Mouse (Mus musculus) forebrain, embryonic 15.5 days (tissue): ENCODE measurements around the gene Exosc9. TPM values are rescaled to one million over a fixed set of nuclear protein-coding genes. Genes with fewer than 3 reads are reported as not detected.

ENCODE experiments used
- polyA plus RNA-seq: library from polyadenylated mRNA; unstranded; fragments of >200 nt; fragmentation: Nextera tagmentation; extraction: Ambion mirVana; gene quantifications from 2 replicates; pipeline ENCODE4 v1.2.1, GENCODE M21; 2015

Gene Exosc9
- polyA plus RNA-seq, 1 experiment from 2014 or later = 86.7 TPM

Other genes starting within 250 kb of the Exosc9 start
- gene Anxa5, start 76.7 kb upstream of the Exosc9 start, polyA plus RNA-seq = 51.5 and 56.2 TPM in 2 replicates
- gene 1810062G17Rik, start 76.7 kb upstream of the Exosc9 start, polyA plus RNA-seq = 0.20 TPM in 1 of 2 replicates, not detected in the other
- gene Gm11549, start 30.8 kb upstream of the Exosc9 start, polyA plus RNA-seq = 0.36 and 0.43 TPM in 2 replicates
- gene Ccna2, start 19.5 kb downstream of the Exosc9 start, polyA plus RNA-seq = 90.1 and 101 TPM in 2 replicates
- 19.8 and 20.1 TPM in 2 replicates for gene Bbs7, start 60.9 kb downstream of the Exosc9 start, polyA plus RNA-seq
- 4.0 and 5.5 TPM in 2 replicates for gene Trpc3, start 137.6 kb downstream of the Exosc9 start, polyA plus RNA-seq